Mouse (Mus musculus): Measurements from ENCODE around the gene Gria1. TPM values are rescaled to one million over a fixed set of nuclear protein-coding genes. Genes with fewer than 3 reads are reported as not detected.

Gene Gria1
- polyA plus RNA-seq, 1 experiment from 2014 or later, result 0.29 TPM

- Histone ChIP-seq H3K4me3 (ENCODE audit: low read depth, low read length) (no peak overlapping the region), H3K36me3 (ENCODE audit: insufficient read depth) (no peaks in the 10 kb centered on the region), H3K27ac (ENCODE audit: low read depth) (no peak overlapping the region), H3K4me2 (no peak overlapping the region), H3K4me1 (ENCODE audit: insufficient read depth) (no peaks in the 10 kb centered on the region; the same call in 1 of the 2 replicates), H3K9me3 (ENCODE audit: low read depth, low read length) (no peaks in the 10 kb centered on the region), H3K27me3 (ENCODE audit: insufficient read depth, low read length) (no peaks in the 10 kb centered on the region), H3K9ac (no peak overlapping the region)
- ATAC-seq (ENCODE audit: insufficient read depth), result no peak
- no peak for DNase-seq
- 80% methylated on average over 5 of the region's 5 CpGs for WGBS
- no peak for TF ChIP-seq CTCF (IDR thresholded peaks at IDR 0.05; ENCODE audit: low read depth)
Measured at GRCm38 (mm10) chr11:57194746-57195145, 183.6 kb downstream of the Gria1 start.

DNA sequence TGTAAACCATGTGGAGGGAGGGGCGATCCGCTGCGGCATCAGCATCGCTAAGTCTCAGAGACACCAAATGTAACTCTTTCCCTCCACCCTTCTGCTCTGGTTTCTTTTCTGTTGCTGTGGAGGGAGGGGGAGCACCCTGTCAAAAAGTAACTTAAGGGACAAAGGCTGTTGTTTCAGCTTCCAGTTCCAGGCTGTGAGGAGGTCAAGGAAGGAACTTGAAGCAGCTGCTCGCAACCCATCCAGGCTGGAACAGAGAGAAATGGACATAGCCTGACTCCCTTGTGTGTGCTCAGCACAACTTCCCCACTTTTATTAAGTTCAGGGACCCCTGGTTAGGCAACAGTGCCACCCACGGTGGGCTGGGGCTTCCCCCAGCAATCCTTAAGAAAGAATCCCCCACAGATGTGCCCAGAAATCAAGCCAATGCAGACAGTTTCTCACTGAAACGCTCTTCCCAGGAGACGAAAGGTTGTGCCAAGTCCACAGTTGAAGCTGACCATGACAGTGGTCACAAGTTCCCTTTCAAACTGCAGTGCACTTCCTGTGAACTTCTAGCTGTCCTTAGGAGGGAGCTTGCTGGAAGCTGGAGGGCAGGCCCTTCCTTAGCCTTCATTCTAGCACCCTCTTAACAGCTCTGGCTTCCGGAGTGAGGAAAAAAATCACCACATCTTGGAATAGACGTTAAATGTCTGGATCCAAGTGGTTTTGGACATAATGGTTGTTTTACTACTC is 190.2 kb downstream of the Gria1 start:
- Histone ChIP-seq H3K27ac (ENCODE audit: low read depth) (0 out of 2 replicates have a peak overlapping the region, but pooled peaks have one; percentile 36), H3K27me3 (ENCODE audit: insufficient read depth, low read length) (no peaks in the 10 kb centered on the region), H3K4me2 (peak overlapping the region; percentile 35; the same call in 1 of the 2 replicates), H3K9me3 (ENCODE audit: low read depth, low read length) (no peaks in the 10 kb centered on the region), H3K4me3 (ENCODE audit: low read depth, low read length) (no peak overlapping the region), H3K36me3 (ENCODE audit: insufficient read depth) (no peaks in the 10 kb centered on the region), H3K9ac (no peak overlapping the region), H3K4me1 (ENCODE audit: insufficient read depth) (peaks cover 6% of the 10 kb centered on the region; the same call in 1 of the 2 replicates)
- WGBS, result 37% methylated on average over 10 of the region's 10 CpGs
- DNase-seq (peak; percentile 71), ATAC-seq (ENCODE audit: insufficient read depth) (peak; percentile 78)
- no peak for TF ChIP-seq CTCF (IDR thresholded peaks at IDR 0.05; ENCODE audit: low read depth)

GRCm38 (mm10) chr11:57204371-57204770 is 193.2 kb downstream of the Gria1 start:
- H3K4me1 ChIP-seq (ENCODE audit: insufficient read depth), result 0 out of 2 replicates have a peak, but pooled peaks cover 6% of the 10 kb centered on the region
- TF ChIP-seq CTCF (IDR thresholded peaks at IDR 0.05; ENCODE audit: low read depth), result peak; percentile 33
- DNase-seq (peak; percentile 70), ATAC-seq (ENCODE audit: insufficient read depth) (no peak)
- no peak overlapping the region for H3K27ac ChIP-seq (ENCODE audit: low read depth)
- H3K36me3 ChIP-seq (ENCODE audit: insufficient read depth), result no peaks in the 10 kb centered on the region
- no peak overlapping the region for H3K4me2 ChIP-seq
- H3K4me3 ChIP-seq (ENCODE audit: low read depth, low read length), result no peak overlapping the region
- no peak overlapping the region for H3K9ac ChIP-seq
- H3K9me3 ChIP-seq (ENCODE audit: low read depth, low read length), result no peaks in the 10 kb centered on the region
- 45% methylated on average over 6 of the region's 6 CpGs for WGBS
- H3K27me3 ChIP-seq (ENCODE audit: insufficient read depth, low read length), result no peaks in the 10 kb centered on the region

- Histone ChIP-seq H3K4me2 (no peak overlapping the region), H3K36me3 (ENCODE audit: insufficient read depth) (no peaks in the 10 kb centered on the region), H3K27ac (ENCODE audit: low read depth) (no peak overlapping the region), H3K9me3 (ENCODE audit: low read depth, low read length) (no peaks in the 10 kb centered on the region), H3K4me1 (ENCODE audit: insufficient read depth) (no peaks in the 10 kb centered on the region), H3K4me3 (ENCODE audit: low read depth, low read length) (no peak overlapping the region), H3K27me3 (ENCODE audit: insufficient read depth, low read length) (no peaks in the 10 kb centered on the region), H3K9ac (no peak overlapping the region)
- no peak for TF ChIP-seq CTCF (IDR thresholded peaks at IDR 0.05; ENCODE audit: low read depth)
- DNase-seq, result no peak
- ATAC-seq (ENCODE audit: insufficient read depth), result no peak
Measured at GRCm38 (mm10) chr11:57207260-57207659, 196.1 kb downstream of the Gria1 start.

DNA sequence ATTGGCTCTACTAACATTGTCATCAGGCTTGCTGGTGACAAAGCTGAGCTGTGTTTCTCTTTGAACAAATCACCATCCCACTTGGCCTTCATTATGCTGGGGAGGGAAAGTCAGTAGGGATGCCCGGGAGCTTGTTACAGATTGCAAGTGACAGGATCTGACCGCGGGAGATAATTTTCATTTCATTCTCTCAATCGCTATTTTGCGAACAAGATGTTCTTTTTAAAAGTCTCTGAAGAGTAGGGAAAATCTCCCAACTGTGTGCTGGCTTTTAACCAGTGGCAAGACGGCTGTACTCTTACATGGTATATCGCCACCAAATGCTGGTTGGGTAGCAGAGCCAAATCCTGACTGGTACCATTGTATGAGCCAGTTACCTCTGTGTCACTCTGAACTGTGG is 202.9 kb downstream of the Gria1 start:
- Histone ChIP-seq H3K27me3 (ENCODE audit: insufficient read depth, low read length) (no peaks in the 10 kb centered on the region), H3K27ac (ENCODE audit: low read depth) (no peak overlapping the region), H3K36me3 (ENCODE audit: insufficient read depth) (no peaks in the 10 kb centered on the region), H3K4me3 (ENCODE audit: low read depth, low read length) (no peak overlapping the region), H3K9ac (no peak overlapping the region), H3K9me3 (ENCODE audit: low read depth, low read length) (no peaks in the 10 kb centered on the region), H3K4me2 (no peak overlapping the region), H3K4me1 (ENCODE audit: insufficient read depth) (no peaks in the 10 kb centered on the region)
- no peak for TF ChIP-seq CTCF (IDR thresholded peaks at IDR 0.05; ENCODE audit: low read depth)
- DNase-seq, result no peak
- no peak for ATAC-seq (ENCODE audit: insufficient read depth)
- 93% methylated on average over 7 of the region's 7 CpGs for WGBS

DNA sequence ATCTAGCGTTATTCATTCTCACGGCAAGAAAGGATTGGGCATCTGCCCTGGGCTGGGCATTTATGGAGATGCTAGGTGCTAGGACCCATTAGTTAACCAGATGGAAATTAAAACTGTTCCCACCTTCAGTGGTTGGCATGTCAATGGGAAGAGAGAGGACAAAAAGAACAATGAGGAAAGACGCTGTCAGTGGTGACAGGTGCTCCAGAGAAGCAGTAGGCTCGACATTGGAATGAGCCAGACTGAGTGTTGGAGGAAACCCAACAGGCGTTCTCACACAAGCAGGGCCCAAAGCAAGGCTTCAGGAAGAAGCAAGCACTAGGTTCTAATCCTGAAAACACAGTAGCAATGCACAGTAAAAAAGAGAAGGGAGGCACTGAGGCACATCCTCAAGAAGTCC is 203.4 kb downstream of the Gria1 start:
- no peak for TF ChIP-seq CTCF (IDR thresholded peaks at IDR 0.05; ENCODE audit: low read depth)

DNA sequence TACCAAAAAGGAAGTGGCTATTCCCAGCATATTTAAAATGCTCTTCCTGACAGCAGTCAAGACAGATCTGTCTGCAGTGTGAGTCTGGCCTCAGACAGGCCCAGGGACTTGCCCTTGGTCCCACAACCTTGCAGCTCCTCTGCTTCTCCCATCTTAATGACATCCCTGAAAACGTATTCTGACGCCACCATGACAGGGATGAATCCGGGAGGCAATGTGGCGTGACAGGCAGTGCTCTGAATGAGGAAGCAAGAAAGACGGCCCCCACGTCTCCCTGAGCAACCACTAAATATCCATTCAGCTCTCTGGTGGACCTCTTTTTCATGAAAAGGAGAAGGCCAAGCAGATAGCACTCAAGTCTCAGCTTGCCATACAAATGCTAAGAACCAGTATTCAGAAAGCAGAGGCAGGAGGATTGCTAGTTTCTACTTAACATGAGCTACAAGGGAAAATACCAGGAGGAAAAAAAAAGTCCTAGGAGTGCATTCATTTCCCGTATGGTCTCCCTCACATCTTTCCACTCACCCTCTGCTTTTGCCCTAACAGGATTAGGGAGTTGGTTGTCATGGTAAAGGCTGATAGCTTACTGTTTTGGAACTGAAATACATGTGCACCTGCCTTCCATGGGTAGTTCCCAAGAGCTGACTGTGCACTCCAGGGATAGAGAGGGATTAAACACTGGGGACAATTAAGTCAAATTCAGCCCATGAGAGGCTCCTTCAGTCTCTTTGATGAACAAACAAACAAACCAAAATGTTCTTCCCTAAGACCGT is 211.8 kb downstream of the Gria1 start:
- Histone ChIP-seq H3K36me3 (ENCODE audit: insufficient read depth) (no peaks in the 10 kb centered on the region), H3K27me3 (ENCODE audit: insufficient read depth, low read length) (no peaks in the 10 kb centered on the region), H3K4me3 (ENCODE audit: low read depth, low read length) (no peak overlapping the region), H3K9me3 (ENCODE audit: low read depth, low read length) (no peaks in the 10 kb centered on the region), H3K4me1 (ENCODE audit: insufficient read depth) (no peaks in the 10 kb centered on the region), H3K4me2 (no peak overlapping the region), H3K9ac (no peak overlapping the region), H3K27ac (ENCODE audit: low read depth) (no peak overlapping the region)
- DNase-seq (no peak), ATAC-seq (ENCODE audit: insufficient read depth) (no peak)
- WGBS, result 62% methylated on average over 8 of the region's 8 CpGs
- no peak for TF ChIP-seq CTCF (IDR thresholded peaks at IDR 0.05; ENCODE audit: low read depth)

More for the DNA sequence above, 203.4 kb downstream of the Gria1 start:
- 82% methylated on average over 5 of the region's 5 CpGs for WGBS
- Histone ChIP-seq H3K9me3 (ENCODE audit: low read depth, low read length) (no peaks in the 10 kb centered on the region), H3K4me1 (ENCODE audit: insufficient read depth) (no peaks in the 10 kb centered on the region), H3K9ac (no peak overlapping the region), H3K4me3 (ENCODE audit: low read depth, low read length) (no peak overlapping the region), H3K36me3 (ENCODE audit: insufficient read depth) (no peaks in the 10 kb centered on the region), H3K27ac (ENCODE audit: low read depth) (no peak overlapping the region), H3K27me3 (ENCODE audit: insufficient read depth, low read length) (no peaks in the 10 kb centered on the region), H3K4me2 (no peak overlapping the region)
- no peak for ATAC-seq (ENCODE audit: insufficient read depth)
- no peak for DNase-seq
